Mouse (Mus musculus): ENCODE results near the gene Il33. TPM values are rescaled to one million over a fixed set of nuclear protein-coding genes. Genes with fewer than 3 reads are reported as not detected.

The Il33 gene
- 10.5 and 12.0 TPM in 2 replicates for polyA plus RNA-seq (2014; fragmentation: Nextera tagmentation; extraction: Ambion mirVana)

DNA sequence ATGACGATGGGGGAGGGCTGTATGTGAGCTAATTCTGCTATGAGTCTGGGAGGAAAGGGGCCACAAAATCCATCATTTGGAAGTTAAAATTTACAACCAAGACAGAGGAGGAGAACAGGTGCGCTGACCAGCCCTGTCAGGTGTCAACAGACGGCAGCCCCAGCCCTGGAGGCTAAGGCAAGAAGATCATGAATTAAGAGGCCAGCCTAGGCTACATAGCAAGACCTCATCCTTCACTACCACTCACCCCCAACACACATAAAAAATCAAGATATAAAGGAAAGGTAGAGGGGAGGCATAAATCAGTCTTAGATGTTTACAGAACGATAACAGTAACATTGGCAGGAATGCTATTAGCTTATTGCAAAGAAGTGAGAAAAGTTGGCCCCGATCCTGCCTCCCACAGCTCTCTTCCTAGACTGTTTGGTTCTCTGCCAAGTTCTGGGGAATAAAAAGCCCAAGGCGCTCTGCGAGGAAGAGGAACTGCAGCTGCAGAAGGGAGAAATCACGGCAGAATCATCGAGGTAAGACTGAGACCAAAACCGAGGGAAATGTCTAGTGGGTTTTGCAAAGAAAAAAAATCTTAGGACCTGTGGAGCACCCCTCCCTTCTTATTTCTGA, at the start of gene Il33:
TSS of gene Il33 (plus strand) at position 477 of the 621 bp plus-strand sequence.
- peaks cover 16% of the 10 kb centered on the region; the same call in 1 of the 2 replicates for H3K4me1 ChIP-seq (ENCODE audit: control insufficient read depth, insufficient read depth, low read length)
- 27% methylated on average over 10 of the region's 10 CpGs for WGBS
- no peaks in the 10 kb centered on the region for H3K9me3 ChIP-seq (ENCODE audit: control insufficient read depth, low read depth, low read length)
- H3K27ac ChIP-seq (ENCODE audit: low read length): peak within 1 kb of the TSS; percentile 52
- H3K9ac ChIP-seq (replicated peaks; ENCODE audit: low read depth, low read length): no peak within 1 kb of the TSS
- no peaks in the 10 kb centered on the region for H3K27me3 ChIP-seq (ENCODE audit: control insufficient read depth, insufficient read depth, low read length)
- peak; percentile 25; the same call in 1 of the 2 replicates for ATAC-seq (ENCODE audit: insufficient number of reproducible peaks, insufficient read depth, low FRiP score, low read depth)
- H3K4me2 ChIP-seq (replicated peaks; ENCODE audit: low read depth, low read length): peak within 1 kb of the TSS; percentile 30
- no peaks in the 10 kb centered on the region for H3K36me3 ChIP-seq (ENCODE audit: control insufficient read depth, insufficient read depth, low read length)
- H3K4me3 ChIP-seq (ENCODE audit: low read depth, low read length): 0 out of 2 replicates have a peak within 1 kb of the TSS, but pooled peaks have one; percentile 0

DNA sequence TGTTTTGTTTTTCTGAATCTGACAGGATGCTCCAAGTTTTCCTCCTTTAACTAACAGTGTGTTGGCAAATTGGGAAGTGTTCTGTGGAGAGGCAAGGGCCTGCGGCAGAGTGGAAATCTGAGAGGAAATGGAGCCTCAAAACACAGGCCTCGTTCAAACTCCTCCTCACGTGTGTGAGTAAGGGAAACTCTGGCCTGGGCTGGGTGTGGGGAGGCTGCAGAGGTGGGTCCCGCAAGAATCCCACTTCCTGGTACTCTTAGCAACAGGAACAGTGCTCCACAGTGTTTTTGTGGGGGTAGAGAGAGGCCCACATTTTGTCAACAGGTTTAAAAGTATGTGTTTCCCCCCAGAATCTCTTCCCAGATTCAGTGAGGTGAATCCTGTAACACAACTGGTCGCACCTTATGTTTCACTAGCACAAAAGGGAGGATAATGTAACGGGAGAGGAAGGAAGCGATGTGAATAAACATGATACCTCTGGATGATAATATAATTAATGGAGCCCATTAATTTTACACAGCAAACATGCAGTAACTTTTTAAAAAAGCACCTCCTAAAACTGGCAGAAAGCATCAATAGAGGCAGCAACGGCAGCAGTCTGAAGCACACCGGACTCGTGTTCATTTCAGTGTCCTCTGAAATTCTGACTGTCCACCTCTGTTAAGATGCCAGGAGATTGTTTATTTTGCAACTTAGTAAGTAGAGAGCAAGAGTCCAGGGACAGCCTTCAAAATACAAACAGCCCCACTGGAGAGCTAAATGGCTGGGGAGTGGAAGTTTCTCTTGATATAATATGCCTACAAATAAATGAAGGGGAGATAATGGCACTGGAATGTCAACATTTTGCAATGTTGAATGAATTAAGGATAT, 47.3 kb upstream of the Il33 start:
- H3K36me3 ChIP-seq (ENCODE audit: control insufficient read depth, insufficient read depth, low read length): no peaks in the 10 kb centered on the region
- no peak for ATAC-seq (ENCODE audit: insufficient number of reproducible peaks, insufficient read depth, low FRiP score, low read depth)

DNA sequence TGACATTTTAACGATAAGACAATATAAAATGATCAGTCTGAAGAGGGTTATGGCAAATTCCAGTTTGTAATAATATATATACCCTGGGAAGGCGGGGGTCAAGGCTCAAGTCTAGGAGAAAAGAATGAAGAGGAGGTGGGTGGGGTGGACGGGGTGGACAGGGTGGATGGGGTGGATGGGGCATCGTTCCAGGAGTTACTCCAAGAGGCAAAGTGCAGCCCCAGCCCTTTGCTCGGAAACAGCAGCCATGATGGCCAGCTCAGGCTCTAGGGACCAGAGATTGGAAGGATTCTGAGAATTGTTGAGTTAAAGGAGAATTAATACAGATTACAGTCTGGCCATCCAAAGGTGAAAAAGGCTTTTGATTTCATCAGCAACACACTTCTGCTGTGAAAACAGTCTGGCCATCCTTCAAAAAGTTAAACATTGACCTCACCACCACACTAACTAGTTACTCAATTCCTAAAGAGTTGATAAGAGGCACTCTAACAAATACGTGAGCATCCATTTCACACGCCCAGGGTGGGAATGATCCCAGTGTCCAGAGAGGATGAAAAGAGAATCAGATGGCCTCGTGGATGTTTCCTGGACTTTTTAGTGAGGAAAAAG, 45.9 kb upstream of the Il33 start:
- no peak for ATAC-seq (ENCODE audit: insufficient number of reproducible peaks, insufficient read depth, low FRiP score, low read depth)
- 73% methylated on average over 8 of the region's 8 CpGs for WGBS

More for the DNA sequence above, 47.3 kb upstream of the Il33 start:
- Histone ChIP-seq H3K4me3 (ENCODE audit: low read depth, low read length) (no peak overlapping the region), H3K27ac (ENCODE audit: low read length) (no peak overlapping the region), H3K4me2 (replicated peaks; ENCODE audit: low read depth, low read length) (no peak overlapping the region), H3K27me3 (ENCODE audit: control insufficient read depth, insufficient read depth, low read length) (no peaks in the 10 kb centered on the region), H3K9me3 (ENCODE audit: control insufficient read depth, low read depth, low read length) (no peaks in the 10 kb centered on the region), H3K4me1 (ENCODE audit: control insufficient read depth, insufficient read depth, low read length) (peaks cover 4% of the 10 kb centered on the region; the same call in 1 of the 2 replicates), H3K9ac (replicated peaks; ENCODE audit: low read depth, low read length) (no peak overlapping the region)
- 53% methylated on average over 10 of the region's 10 CpGs for WGBS

DNA sequence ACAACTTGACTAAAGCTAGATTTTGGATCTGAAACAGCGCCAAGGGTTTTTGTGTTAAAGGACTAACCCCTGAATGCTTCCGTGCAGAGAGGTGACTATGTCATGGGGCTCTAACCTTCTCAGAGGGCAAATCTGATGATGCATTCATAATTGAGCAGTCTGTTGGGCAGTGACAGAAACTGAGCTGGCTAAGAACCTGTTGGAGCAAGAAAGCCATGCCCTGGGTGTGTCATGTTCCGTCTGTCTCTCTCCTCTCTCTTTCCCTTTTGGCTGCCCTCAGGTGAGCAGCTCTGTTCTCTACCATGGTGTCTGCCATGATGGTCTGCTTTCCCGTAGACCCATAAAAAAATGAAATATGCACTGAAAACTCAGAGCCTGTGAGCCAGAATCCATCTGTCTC, 44.0 kb upstream of the Il33 start:
- no peak for ATAC-seq (ENCODE audit: insufficient number of reproducible peaks, insufficient read depth, low FRiP score, low read depth)
- Histone ChIP-seq H3K27ac (ENCODE audit: low read length) (no peak overlapping the region), H3K9me3 (ENCODE audit: control insufficient read depth, low read depth, low read length) (no peaks in the 10 kb centered on the region), H3K4me2 (replicated peaks; ENCODE audit: low read depth, low read length) (no peak overlapping the region), H3K4me3 (ENCODE audit: low read depth, low read length) (no peak overlapping the region), H3K36me3 (ENCODE audit: control insufficient read depth, insufficient read depth, low read length) (no peaks in the 10 kb centered on the region), H3K9ac (replicated peaks; ENCODE audit: low read depth, low read length) (no peak overlapping the region), H3K27me3 (ENCODE audit: control insufficient read depth, insufficient read depth, low read length) (no peaks in the 10 kb centered on the region), H3K4me1 (ENCODE audit: control insufficient read depth, insufficient read depth, low read length) (peaks cover 2% of the 10 kb centered on the region; the same call in 1 of the 2 replicates)
- 86% methylated on average over 4 of the region's 4 CpGs for WGBS

More for the DNA sequence above, 45.9 kb upstream of the Il33 start:
- no peaks in the 10 kb centered on the region for H3K36me3 ChIP-seq (ENCODE audit: control insufficient read depth, insufficient read depth, low read length)
- H3K4me1 ChIP-seq (ENCODE audit: control insufficient read depth, insufficient read depth, low read length): peaks cover 4% of the 10 kb centered on the region; the same call in 1 of the 2 replicates
- no peaks in the 10 kb centered on the region for H3K9me3 ChIP-seq (ENCODE audit: control insufficient read depth, low read depth, low read length)
- H3K4me2 ChIP-seq (replicated peaks; ENCODE audit: low read depth, low read length): no peak overlapping the region
- no peaks in the 10 kb centered on the region for H3K27me3 ChIP-seq (ENCODE audit: control insufficient read depth, insufficient read depth, low read length)
- H3K9ac ChIP-seq (replicated peaks; ENCODE audit: low read depth, low read length): no peak overlapping the region
- H3K4me3 ChIP-seq (ENCODE audit: low read depth, low read length): no peak overlapping the region
- H3K27ac ChIP-seq (ENCODE audit: low read length): no peak overlapping the region

DNA sequence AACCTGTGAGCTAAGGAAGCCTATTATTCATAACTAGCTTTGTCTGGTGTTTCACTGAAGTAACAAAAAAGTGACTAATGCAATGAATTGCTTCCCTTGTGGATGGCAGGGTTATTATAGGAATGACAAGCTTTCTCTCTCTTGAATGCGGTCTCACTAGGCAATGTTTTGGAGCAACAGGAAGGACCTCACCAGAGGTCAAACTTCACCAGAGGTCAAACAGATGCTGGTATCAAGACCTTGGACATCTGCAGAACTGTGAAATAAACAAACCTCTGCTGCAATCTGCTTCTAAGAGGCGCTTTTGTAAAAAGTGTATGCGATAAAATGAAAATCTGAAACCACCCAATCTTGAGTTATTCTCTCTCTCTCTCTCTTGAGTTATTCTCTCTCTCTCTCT, 42.2 kb upstream of the Il33 start:
- H3K27ac ChIP-seq (ENCODE audit: low read length): no peak overlapping the region
- no peak overlapping the region for H3K4me2 ChIP-seq (replicated peaks; ENCODE audit: low read depth, low read length)
- no peak overlapping the region for H3K9ac ChIP-seq (replicated peaks; ENCODE audit: low read depth, low read length)
- no peaks in the 10 kb centered on the region for H3K4me1 ChIP-seq (ENCODE audit: control insufficient read depth, insufficient read depth, low read length)
- H3K36me3 ChIP-seq (ENCODE audit: control insufficient read depth, insufficient read depth, low read length): no peaks in the 10 kb centered on the region
- ATAC-seq (ENCODE audit: insufficient number of reproducible peaks, insufficient read depth, low FRiP score, low read depth): no peak
- no peaks in the 10 kb centered on the region for H3K27me3 ChIP-seq (ENCODE audit: control insufficient read depth, insufficient read depth, low read length)
- no peaks in the 10 kb centered on the region for H3K9me3 ChIP-seq (ENCODE audit: control insufficient read depth, low read depth, low read length)
- no peak overlapping the region for H3K4me3 ChIP-seq (ENCODE audit: low read depth, low read length)
- WGBS: 67% methylated on average over 3 of the region's 3 CpGs

DNA sequence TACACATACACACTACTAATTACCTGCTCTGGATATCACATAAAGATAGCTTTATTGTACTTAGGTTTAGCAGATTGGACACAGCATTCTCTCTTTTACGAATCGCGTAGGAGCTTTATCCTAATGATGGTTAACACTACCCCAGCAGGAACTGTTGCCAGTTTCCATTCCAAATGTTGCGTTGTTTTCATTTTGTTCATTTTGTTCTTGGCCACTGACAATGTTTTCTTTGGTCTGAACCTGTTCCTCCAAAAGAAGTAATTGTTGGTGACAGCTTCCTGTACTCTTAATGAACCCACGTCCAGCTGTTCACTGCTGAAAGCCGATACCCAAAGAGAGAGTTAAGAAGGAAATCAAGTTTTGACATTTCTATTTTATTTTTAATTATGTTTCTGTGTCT, 39.4 kb upstream of the Il33 start:
- H3K27ac ChIP-seq (ENCODE audit: low read length): no peak overlapping the region
- H3K9ac ChIP-seq (replicated peaks; ENCODE audit: low read depth, low read length): no peak overlapping the region
- 81% methylated on average over 6 of the region's 6 CpGs for WGBS
- no peaks in the 10 kb centered on the region for H3K4me1 ChIP-seq (ENCODE audit: control insufficient read depth, insufficient read depth, low read length)
- H3K9me3 ChIP-seq (ENCODE audit: control insufficient read depth, low read depth, low read length): no peaks in the 10 kb centered on the region
- H3K27me3 ChIP-seq (ENCODE audit: control insufficient read depth, insufficient read depth, low read length): no peaks in the 10 kb centered on the region
- no peak for ATAC-seq (ENCODE audit: insufficient number of reproducible peaks, insufficient read depth, low FRiP score, low read depth)
- H3K4me3 ChIP-seq (ENCODE audit: low read depth, low read length): no peak overlapping the region
- H3K36me3 ChIP-seq (ENCODE audit: control insufficient read depth, insufficient read depth, low read length): no peaks in the 10 kb centered on the region
- H3K4me2 ChIP-seq (replicated peaks; ENCODE audit: low read depth, low read length): no peak overlapping the region

DNA sequence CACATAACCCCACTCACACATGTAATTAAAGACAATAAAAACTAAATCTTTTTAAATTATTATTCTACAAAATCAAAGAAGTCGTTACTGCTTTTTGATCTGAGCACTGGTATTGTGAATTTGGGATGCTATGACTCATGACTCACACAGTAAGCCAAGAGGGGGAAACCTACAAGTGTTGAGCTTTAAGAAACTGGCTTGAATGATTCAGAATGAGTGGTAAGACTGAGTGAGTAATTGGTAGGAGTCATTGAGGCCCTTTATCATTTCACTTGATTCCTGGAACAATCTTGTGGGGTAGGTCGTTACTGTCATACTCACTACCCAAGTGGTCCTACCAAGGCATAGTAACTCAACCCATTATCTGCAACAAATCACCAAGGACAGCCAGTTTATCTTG, 37.4 kb upstream of the Il33 start:
- Histone ChIP-seq H3K9me3 (ENCODE audit: control insufficient read depth, low read depth, low read length) (no peaks in the 10 kb centered on the region), H3K4me2 (replicated peaks; ENCODE audit: low read depth, low read length) (no peak overlapping the region), H3K9ac (replicated peaks; ENCODE audit: low read depth, low read length) (no peak overlapping the region), H3K4me3 (ENCODE audit: low read depth, low read length) (no peak overlapping the region), H3K4me1 (ENCODE audit: control insufficient read depth, insufficient read depth, low read length) (no peaks in the 10 kb centered on the region), H3K27ac (ENCODE audit: low read length) (no peak overlapping the region), H3K36me3 (ENCODE audit: control insufficient read depth, insufficient read depth, low read length) (no peaks in the 10 kb centered on the region), H3K27me3 (ENCODE audit: control insufficient read depth, insufficient read depth, low read length) (no peaks in the 10 kb centered on the region)
- ATAC-seq (ENCODE audit: insufficient number of reproducible peaks, insufficient read depth, low FRiP score, low read depth): no peak
- WGBS: 88% methylated on average over 2 of the region's 2 CpGs

DNA sequence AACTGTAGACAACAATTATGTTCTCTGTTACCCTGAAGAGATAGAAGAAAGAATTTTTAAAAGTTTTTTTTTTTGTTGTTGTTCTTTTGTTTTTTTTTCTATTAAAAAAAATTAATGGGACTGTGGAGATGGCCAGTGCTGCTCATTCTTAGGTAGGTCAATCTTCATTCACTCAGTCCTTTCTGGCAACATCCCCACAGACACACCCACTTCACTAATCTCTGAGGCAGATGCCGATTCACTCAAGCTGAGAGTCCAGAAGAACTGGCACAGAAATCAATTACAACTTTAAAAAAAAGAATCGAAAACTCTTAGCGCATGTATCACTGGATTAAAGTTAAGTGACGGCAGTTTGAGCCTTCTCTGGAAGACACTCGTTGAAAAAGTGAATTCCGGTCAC, 36.0 kb upstream of the Il33 start:
- no peaks in the 10 kb centered on the region for H3K4me1 ChIP-seq (ENCODE audit: control insufficient read depth, insufficient read depth, low read length)
- H3K9me3 ChIP-seq (ENCODE audit: control insufficient read depth, low read depth, low read length): no peaks in the 10 kb centered on the region
- H3K27ac ChIP-seq (ENCODE audit: low read length): no peak overlapping the region
- no peak overlapping the region for H3K4me3 ChIP-seq (ENCODE audit: low read depth, low read length)
- H3K4me2 ChIP-seq (replicated peaks; ENCODE audit: low read depth, low read length): no peak overlapping the region
- H3K36me3 ChIP-seq (ENCODE audit: control insufficient read depth, insufficient read depth, low read length): no peaks in the 10 kb centered on the region
- no peaks in the 10 kb centered on the region for H3K27me3 ChIP-seq (ENCODE audit: control insufficient read depth, insufficient read depth, low read length)
- H3K9ac ChIP-seq (replicated peaks; ENCODE audit: low read depth, low read length): no peak overlapping the region
- no peak for ATAC-seq (ENCODE audit: insufficient number of reproducible peaks, insufficient read depth, low FRiP score, low read depth)
- 88% methylated on average over 6 of the region's 6 CpGs for WGBS
